Mouse (Mus musculus) heart, adult 2 months (tissue): ENCODE data around the gene Olfr744. TPM values are rescaled to one million over a fixed set of nuclear protein-coding genes. Genes with fewer than 3 reads are reported as not detected.
"Not testable (repeated sequence)": the region's sequence is repeated elsewhere in the genome, so short reads cannot be mapped to it uniquely, and the experiment has no call there.

Source experiments
- DNase-seq, 2 experiments: peaks; one replicate each; pipeline ENCODE4 v3.0.0; 2021
- H3K27ac ChIP-seq: fragments of 200-600 bp; 2 replicates; pipeline ENCODE4 v1.8.1; 2022
- H3K27me3 ChIP-seq: fragments of 200-500 bp; 2 replicates; pipeline ENCODE4 v1.6.1; 2012; ENCODE audit warnings: mild to moderate bottlenecking, low read length, inconsistent platforms, mixed read lengths; ENCODE audit not compliant: control insufficient read depth, insufficient read depth
- H3K36me3 ChIP-seq: fragments of 200-500 bp; 2 replicates; pipeline ENCODE4 v1.6.1; 2012; ENCODE audit warnings: low read length, inconsistent platforms; ENCODE audit not compliant: control insufficient read depth, insufficient read depth
- H3K4me1 ChIP-seq: fragments of 200-500 bp; 2 replicates; pipeline ENCODE4 v1.6.1; 2011; ENCODE audit warnings: low read length; ENCODE audit not compliant: control insufficient read depth, insufficient read depth
- H3K4me3 ChIP-seq: fragments of 200-600 bp; 2 replicates; pipeline ENCODE4 v1.8.1; 2022
- H3K79me2 ChIP-seq: fragments of 200-500 bp; replicated peaks from 2 replicates; pipeline ENCODE4 v1.6.1; 2012; ENCODE audit warnings: mild to moderate bottlenecking, inconsistent platforms, low read length, moderate library complexity, mixed read lengths; ENCODE audit not compliant: control insufficient read depth, insufficient read depth
- H3K9ac ChIP-seq: fragments of 200-500 bp; 2 replicates; pipeline ENCODE4 v1.6.1; 2012; ENCODE audit warnings: low read depth, mild to moderate bottlenecking, control low read depth, inconsistent platforms, low read length, mixed read lengths
- CTCF ChIP-seq: fragments of 200-600 bp; IDR thresholded peaks from 2 replicates; pipeline ENCODE4 v1.8.1; 2022; ENCODE audit warnings: antibody characterized with exemption, mild to moderate bottlenecking, moderate library complexity
- EP300 ChIP-seq: fragments of 200-500 bp; IDR thresholded peaks from 2 replicates; pipeline ENCODE4 v1.6.1; 2011; ENCODE audit warnings: low read depth, low read length, control low read depth; ENCODE audit not compliant: insufficient read depth
- POLR2A ChIP-seq: fragments of 200-500 bp; IDR thresholded peaks from 2 replicates; pipeline ENCODE4 v1.6.1; 2011; ENCODE audit warnings: mild to moderate bottlenecking, low read depth, low read length, control low read depth; ENCODE audit not compliant: insufficient read depth
- WGBS: fragments of 180-500 bp; shearing (Covaris S2); methylation state at CpG from one replicate; pipeline ENCODE4 v1.1.7; 2018; 5-methylcytosine and 5-hydroxymethylcytosine counted together
- intact Hi-C: fragments of 180-260 bp; cut with DNase I; formaldehyde crosslinking; loops from one replicate; pipeline ENCODE4 v1.15.1; 2025
- long read RNA-seq: library from polyadenylated mRNA; stranded (forward); transcript quantifications from one replicate; pipeline ENCODE4 v2.0.0, GENCODE M21; 2021
- polyA plus RNA-seq: library from polyadenylated mRNA; depleted of rRNA; stranded (reverse); fragments of >200 nt; gene quantifications from 2 replicates; pipeline ENCODE4 v1.2.3, GENCODE M21; 2012; rRNA removed
- total RNA-seq, 2 experiments: library from RNA; stranded (reverse); gene quantifications; 2 replicates each; pipeline ENCODE4 v1.2.3; 2021

The Olfr744 gene
- total RNA-seq (not detected), polyA plus RNA-seq (not detected in 2 replicates)
- long read RNA-seq, result 0 reads

DNA sequence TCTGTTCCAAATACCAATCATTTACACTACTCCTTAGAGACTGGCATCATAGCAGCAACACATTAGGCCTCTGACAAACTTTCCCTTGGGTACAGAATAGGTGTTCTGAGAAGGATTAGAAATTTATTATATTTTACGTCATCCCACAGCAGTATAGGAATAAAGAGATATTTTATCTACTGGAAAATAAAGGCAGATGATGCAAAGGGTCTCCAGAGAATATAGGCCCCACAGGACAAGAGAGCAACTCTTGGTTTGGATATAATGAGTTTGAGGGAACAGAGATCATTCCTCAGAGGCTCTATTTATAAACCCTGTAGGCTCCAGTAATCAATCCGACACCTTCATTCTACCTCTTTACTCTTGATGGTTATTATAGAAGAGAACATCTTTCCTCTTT is at the start of gene Olfr744:
TSS of gene Olfr744 (plus strand) at position 301 of the 400 bp plus-strand sequence.
- Histone ChIP-seq H3K79me2 (no peaks in the 10 kb centered on the region), H3K36me3 (no peaks in the 10 kb centered on the region), H3K27me3 (no peaks in the 10 kb centered on the region), H3K9ac (no peak within 1 kb of the TSS), H3K27ac (no peak within 1 kb of the TSS), H3K4me3 (no peak within 1 kb of the TSS), H3K4me1 (no peaks in the 10 kb centered on the region)
- no peak for TF ChIP-seq CTCF
- no peak for TF ChIP-seq POLR2A
- no peak for TF ChIP-seq EP300
- WGBS, result 79% methylated on average over 2 of the region's 2 CpGs
- DNase-seq, result no peak
- intact Hi-C loops, result no loop called here

DNA sequence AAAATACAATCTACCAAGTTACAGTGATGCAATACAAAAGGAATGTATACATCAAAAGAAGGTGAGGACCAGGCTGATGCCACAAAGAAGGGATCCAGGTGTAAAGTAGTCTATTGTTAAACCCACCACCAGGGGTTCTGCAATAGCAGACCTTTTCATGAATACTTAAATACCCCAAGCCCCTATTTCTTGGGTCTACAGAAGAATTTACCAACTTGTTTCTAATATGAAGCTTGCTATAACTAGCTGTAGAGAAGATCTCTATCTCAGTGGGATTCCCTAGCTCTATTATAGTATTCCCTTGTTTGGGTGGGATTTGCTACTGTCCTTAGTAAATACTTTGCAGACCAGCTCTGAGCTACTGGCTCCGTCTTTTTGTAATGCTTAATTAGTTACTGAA is 41.6 kb upstream of the Olfr744 start:
- H3K9ac ChIP-seq, H3K79me2 ChIP-seq, H3K4me1 ChIP-seq, H3K4me3 ChIP-seq, DNase-seq, intact Hi-C loops, H3K27ac ChIP-seq, H3K27me3 ChIP-seq, H3K36me3 ChIP-seq: not testable (repeated sequence)
- 76% methylated on average over 1 of the region's 1 CpGs for WGBS

DNA sequence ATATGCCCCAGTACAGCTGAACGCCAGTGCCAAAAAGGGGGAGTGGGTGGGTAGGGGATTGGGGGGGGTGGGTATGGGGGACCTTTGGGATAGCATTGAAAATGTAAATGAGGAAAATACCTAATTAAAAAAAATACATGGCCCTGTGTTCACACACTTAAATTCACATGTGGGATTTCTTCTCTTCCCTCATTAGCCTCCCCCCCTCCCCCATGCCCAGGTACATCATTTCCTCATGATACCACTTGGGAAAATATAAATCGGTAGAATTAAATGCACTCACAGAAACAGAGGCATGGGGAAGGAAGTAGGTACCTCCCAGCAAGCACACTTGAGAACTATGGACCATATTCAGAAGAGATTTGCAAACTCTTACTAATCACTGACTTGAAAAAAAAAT is 24.4 kb downstream of the Olfr744 start, which contains the start of gene Olfr745:
TSS of gene Olfr745 (plus strand) at position 301 of the 400 bp plus-strand sequence.
- H3K36me3 ChIP-seq, result no peaks in the 10 kb centered on the region
- no peaks in the 10 kb centered on the region for H3K27me3 ChIP-seq
- H3K27ac ChIP-seq, result no peak within 1 kb of the TSS
- no peaks in the 10 kb centered on the region for H3K4me1 ChIP-seq
- H3K4me3 ChIP-seq, result no peak within 1 kb of the TSS
- H3K9ac ChIP-seq, result no peak within 1 kb of the TSS
- TF ChIP-seq EP300 (no peak), CTCF (no peak), POLR2A (no peak)
- H3K79me2 ChIP-seq, result no peaks in the 10 kb centered on the region
- intact Hi-C loops, result no loop called here
- DNase-seq, result no peak
- 81% methylated on average over 2 of the region's 2 CpGs for WGBS

DNA sequence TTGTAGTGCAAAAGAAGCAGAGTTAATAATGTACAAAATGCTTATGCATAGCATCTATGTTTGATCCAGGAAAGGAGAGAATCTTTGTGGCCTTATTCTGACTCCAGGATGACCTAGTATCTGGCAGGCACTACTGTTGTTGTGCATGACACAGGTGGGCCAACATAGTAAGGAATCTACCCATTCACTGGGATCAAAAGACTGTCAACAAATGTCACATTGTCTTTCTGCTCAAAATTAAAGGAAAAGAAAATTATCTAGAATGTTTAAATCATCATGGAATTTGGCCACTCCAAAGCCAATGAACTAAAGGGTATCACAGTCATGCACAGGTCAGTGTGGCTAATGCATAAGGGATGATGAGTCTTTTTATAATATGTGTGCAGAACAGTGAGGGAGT is 32.1 kb downstream of the Olfr744 start, which contains the start of gene Olfr746:
TSS of gene Olfr746 (plus strand) at position 301 of the 400 bp plus-strand sequence.
- Histone ChIP-seq H3K9ac (no peak within 1 kb of the TSS), H3K36me3 (no peaks in the 10 kb centered on the region), H3K27ac (no peak within 1 kb of the TSS), H3K4me3 (no peak within 1 kb of the TSS), H3K79me2 (no peaks in the 10 kb centered on the region), H3K4me1 (no peaks in the 10 kb centered on the region), H3K27me3 (no peaks in the 10 kb centered on the region)
- intact Hi-C loops, result no loop called here
- DNase-seq, result no peak
- no peak for TF ChIP-seq CTCF
- TF ChIP-seq POLR2A, result no peak
- TF ChIP-seq EP300, result no peak

Other genes with a start within 250 kb of the Olfr744 start
- not detected for gene Olfr736, start 233.7 kb upstream of the Olfr744 start, total RNA-seq
- gene Olfr736, start 233.7 kb upstream of the Olfr744 start, polyA plus RNA-seq, result not detected in 2 replicates
- not detected for gene Olfr738, start 207.3 kb upstream of the Olfr744 start, total RNA-seq
- not detected in 2 replicates for gene Olfr738, start 207.3 kb upstream of the Olfr744 start, polyA plus RNA-seq
- gene Olfr739, start 196.3 kb upstream of the Olfr744 start, total RNA-seq, result not detected
- not detected in 2 replicates for gene Olfr739, start 196.3 kb upstream of the Olfr744 start, polyA plus RNA-seq
- not detected for gene Olfr740, start 169.3 kb upstream of the Olfr744 start, total RNA-seq
- gene Olfr740, start 169.3 kb upstream of the Olfr744 start, polyA plus RNA-seq, result not detected in 2 replicates
- not detected for gene Olfr741, start 142.1 kb upstream of the Olfr744 start, total RNA-seq
- not detected in 2 replicates for gene Olfr741, start 142.1 kb upstream of the Olfr744 start, polyA plus RNA-seq
- gene Olfr742, start 111.3 kb upstream of the Olfr744 start, total RNA-seq, result not detected
- not detected in 2 replicates for gene Olfr742, start 111.3 kb upstream of the Olfr744 start, polyA plus RNA-seq
- not detected for gene Olfr743, start 93.0 kb upstream of the Olfr744 start, total RNA-seq
- gene Olfr743, start 93.0 kb upstream of the Olfr744 start, polyA plus RNA-seq, result not detected in 2 replicates
- not detected for gene Olfr745, start 24.5 kb downstream of the Olfr744 start, total RNA-seq
- not detected in 2 replicates for gene Olfr745, start 24.5 kb downstream of the Olfr744 start, polyA plus RNA-seq
- gene Olfr746, start 32.2 kb downstream of the Olfr744 start, total RNA-seq, result not detected
- gene Olfr746, start 32.2 kb downstream of the Olfr744 start, polyA plus RNA-seq, result not detected in 2 replicates
- not detected for gene Olfr747, start 78.3 kb downstream of the Olfr744 start, total RNA-seq
- not detected in 2 replicates for gene Olfr747, start 78.3 kb downstream of the Olfr744 start, polyA plus RNA-seq
- not detected for gene Olfr748, start 92.5 kb downstream of the Olfr744 start, total RNA-seq
- not detected in 2 replicates for gene Olfr748, start 92.5 kb downstream of the Olfr744 start, polyA plus RNA-seq
- gene Olfr749, start 130.2 kb downstream of the Olfr744 start, total RNA-seq, result not detected
- not detected in 2 replicates for gene Olfr749, start 130.2 kb downstream of the Olfr744 start, polyA plus RNA-seq
- 10 to 100 TPM; 13.2 to 13.9 TPM for gene Ttc5, start 170.6 kb downstream of the Olfr744 start, total RNA-seq
- 13.3 and 18.4 TPM in 2 replicates for gene Ttc5, start 170.6 kb downstream of the Olfr744 start, polyA plus RNA-seq
- not detected for gene Ccnb1ip1, start 192.9 kb downstream of the Olfr744 start, total RNA-seq
- not detected in 2 replicates for gene Ccnb1ip1, start 192.9 kb downstream of the Olfr744 start, polyA plus RNA-seq
- gene Parp2, start 193.0 kb downstream of the Olfr744 start, total RNA-seq, result 10 to 100 TPM; 14.7 to 15.6 TPM
- gene Parp2, start 193.0 kb downstream of the Olfr744 start, polyA plus RNA-seq, result 12.5 and 23.2 TPM in 2 replicates